Mouse (Mus musculus) heart, postnatal 0 days (tissue): Measurements from ENCODE around the gene Ggt5. TPM values are rescaled to one million over a fixed set of nuclear protein-coding genes. Genes with fewer than 3 reads are reported as not detected.
"Not testable (repeated sequence)": the region's sequence is repeated elsewhere in the genome, so short reads cannot be mapped to it uniquely, and the experiment has no call there.

ENCODE experiments used
- ATAC-seq: fragments of 200-750 bp; cut with Nextera tagmentation; 2 replicates; pipeline ENCODE4 v1.8.0; 2017; ENCODE audit warnings: low read depth, moderate number of reproducible peaks, moderate library complexity; ENCODE audit not compliant: insufficient read depth
- DNase-seq: peaks from one replicate; pipeline ENCODE4 v3.0.0-alpha.2; 2016; ENCODE audit warnings: low spot score
- H3K27ac ChIP-seq: fragments of 300-500 bp; sonication (generic); 2 replicates; pipeline ENCODE4 v1.5.1; 2014; ENCODE audit warnings: low read depth, mild to moderate bottlenecking
- H3K27me3 ChIP-seq: fragments of 300-500 bp; sonication (generic); 2 replicates; pipeline ENCODE4 v1.6.1; 2014; ENCODE audit warnings: low read length, mixed read lengths; ENCODE audit not compliant: control insufficient read depth, insufficient read depth
- H3K36me3 ChIP-seq: fragments of 300-500 bp; sonication (generic); replicated peaks from 2 replicates; pipeline ENCODE4 v1.6.1; 2014; ENCODE audit warnings: low read length, mixed read lengths; ENCODE audit not compliant: control insufficient read depth, insufficient read depth
- H3K4me1 ChIP-seq: fragments of 300-500 bp; sonication (generic); 2 replicates; pipeline ENCODE4 v1.6.1; 2014; ENCODE audit warnings: antibody characterized with exemption; ENCODE audit not compliant: control insufficient read depth, insufficient read depth
- H3K4me2 ChIP-seq: fragments of 300-500 bp; sonication (generic); 2 replicates; pipeline ENCODE4 v1.6.1; 2014; ENCODE audit warnings: low read depth, mild to moderate bottlenecking, low read length, moderate library complexity
- H3K4me3 ChIP-seq: fragments of 300-500 bp; sonication (generic); 2 replicates; pipeline ENCODE4 v1.5.1; 2014; ENCODE audit warnings: low read depth, low read length
- H3K9ac ChIP-seq: fragments of 300-500 bp; sonication (generic); replicated peaks from 2 replicates; pipeline ENCODE4 v1.6.1; 2014; ENCODE audit warnings: low read depth, low read length, mixed read lengths
- H3K9me3 ChIP-seq: fragments of 300-500 bp; sonication (generic); replicated peaks from 2 replicates; pipeline ENCODE4 v1.6.1; 2016; ENCODE audit warnings: low read length; ENCODE audit not compliant: control insufficient read depth
- CTCF ChIP-seq: IDR thresholded peaks from 2 replicates; pipeline ENCODE4 v1.5.1; 2016; ENCODE audit warnings: antibody characterized with exemption, control low read depth, low read depth
- EP300 ChIP-seq: IDR thresholded peaks from 2 replicates; pipeline ENCODE4 v1.6.1; 2016; ENCODE audit warnings: antibody characterized with exemption, low read depth
- WGBS: fragments of 180-500 bp; shearing (Covaris S2); extraction: QIAGEN DNeasy Blood & Tissue Kit; methylation state at CpG from one replicate; pipeline ENCODE4 v1.1.7; 2014; 5-methylcytosine and 5-hydroxymethylcytosine counted together
- polyA plus RNA-seq: library from polyadenylated mRNA; unstranded; fragments of >200 nt; fragmentation: Nextera tagmentation; extraction: Ambion mirVana; gene quantifications from 2 replicates; pipeline ENCODE4 v1.2.1, GENCODE M21; 2015
- total RNA-seq: library from RNA; depleted of rRNA; stranded (reverse); fragments of >200 nt; gene quantifications from 2 replicates; pipeline ENCODE4 v1.2.3, GENCODE M21; 2014; ENCODE audit warnings: low replicate concordance

Gene Ggt5
- total and polyA plus RNA-seq, 2 experiments from 2014 or later, result 6.7 to 53.4 TPM

DNA sequence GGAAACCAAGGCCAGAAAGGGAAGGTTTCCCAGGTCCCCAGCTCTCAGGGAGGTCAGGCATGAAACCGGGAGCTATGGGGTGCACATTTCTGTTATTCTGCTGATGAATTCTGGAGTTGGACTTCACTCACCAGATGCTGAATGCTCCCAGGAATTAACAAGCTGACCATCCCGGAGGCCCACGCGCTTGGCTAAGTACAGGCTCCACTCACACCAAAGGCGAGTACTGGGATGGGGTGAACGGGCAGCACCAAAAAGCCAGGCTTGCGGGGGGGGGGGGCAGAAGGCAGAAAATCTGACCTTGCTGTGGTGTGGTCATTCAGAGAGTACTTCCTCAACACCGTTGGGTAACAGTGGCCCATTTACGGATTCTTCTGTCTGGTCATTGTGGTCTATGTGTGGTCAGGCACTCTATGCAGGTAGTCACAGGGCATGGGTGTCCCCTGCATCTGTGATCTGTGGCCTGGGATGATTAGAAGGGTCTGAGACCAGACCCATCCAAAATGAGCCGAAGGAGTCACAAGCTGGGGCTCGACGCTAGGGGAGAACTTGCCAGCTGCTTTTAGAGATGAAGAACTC is 24.4 kb upstream of the Ggt5 start:
- WGBS, result 75% methylated on average over 12 of the region's 12 CpGs
- TF ChIP-seq CTCF (no peak), EP300 (no peak)
- H3K4me2 ChIP-seq, result no peak overlapping the region

GRCm38 (mm10) chr10:75565436-75565835 is 23.7 kb upstream of the Ggt5 start:
- Histone ChIP-seq H3K9ac (no peak overlapping the region), H3K27ac (no peak overlapping the region), H3K27me3 (peaks cover 22% of the 10 kb centered on the region), H3K36me3 (no peaks in the 10 kb centered on the region), H3K4me2 (no peak overlapping the region), H3K9me3 (no peaks in the 10 kb centered on the region), H3K4me3 (no peak overlapping the region), H3K4me1 (0 out of 2 replicates have a peak, but pooled peaks cover 1% of the 10 kb centered on the region)
- no peak for TF ChIP-seq CTCF
- TF ChIP-seq EP300, result no peak
- WGBS, result 51% methylated on average over 6 of the region's 6 CpGs
- no peak for ATAC-seq
- no peak for DNase-seq

More for the DNA sequence above, 24.4 kb upstream of the Ggt5 start:
- Histone ChIP-seq H3K27me3 (peaks cover 22% of the 10 kb centered on the region), H3K27ac (no peak overlapping the region), H3K9me3 (no peaks in the 10 kb centered on the region), H3K36me3 (no peaks in the 10 kb centered on the region), H3K9ac (no peak overlapping the region), H3K4me1 (0 out of 2 replicates have a peak, but pooled peaks cover 8% of the 10 kb centered on the region), H3K4me3 (no peak overlapping the region)
- DNase-seq (no peak), ATAC-seq (no peak)

DNA sequence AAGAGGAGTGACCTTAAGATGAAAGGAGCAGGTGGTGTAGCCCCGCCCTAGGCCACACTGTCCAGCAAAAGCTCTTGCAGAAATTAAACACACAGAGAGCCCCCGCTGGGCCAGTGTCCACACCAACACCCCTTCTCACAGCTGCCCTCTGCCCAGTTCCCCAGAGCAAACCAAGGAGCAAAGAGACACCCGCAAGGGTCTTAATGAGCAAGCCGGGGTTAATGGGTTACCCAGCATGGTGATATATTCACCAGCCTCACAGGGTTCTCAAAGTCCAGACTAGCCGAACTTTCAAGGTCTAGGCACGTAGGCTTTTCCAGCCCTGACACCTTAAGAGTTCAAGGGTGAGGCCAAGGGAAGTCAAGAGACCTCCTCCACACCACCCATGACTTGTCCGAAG is 23.2 kb upstream of the Ggt5 start:
- ATAC-seq, result no peak
- no peak overlapping the region for H3K9ac ChIP-seq
- H3K4me1 ChIP-seq, result no peaks in the 10 kb centered on the region
- no peak overlapping the region for H3K4me3 ChIP-seq
- no peaks in the 10 kb centered on the region for H3K9me3 ChIP-seq
- DNase-seq, result no peak
- no peak overlapping the region for H3K27ac ChIP-seq
- H3K36me3 ChIP-seq, result no peaks in the 10 kb centered on the region
- TF ChIP-seq EP300 (no peak), CTCF (no peak)
- WGBS, result 80% methylated on average over 7 of the region's 7 CpGs
- H3K4me2 ChIP-seq, result no peak overlapping the region
- H3K27me3 ChIP-seq, result peaks cover 17% of the 10 kb centered on the region

DNA sequence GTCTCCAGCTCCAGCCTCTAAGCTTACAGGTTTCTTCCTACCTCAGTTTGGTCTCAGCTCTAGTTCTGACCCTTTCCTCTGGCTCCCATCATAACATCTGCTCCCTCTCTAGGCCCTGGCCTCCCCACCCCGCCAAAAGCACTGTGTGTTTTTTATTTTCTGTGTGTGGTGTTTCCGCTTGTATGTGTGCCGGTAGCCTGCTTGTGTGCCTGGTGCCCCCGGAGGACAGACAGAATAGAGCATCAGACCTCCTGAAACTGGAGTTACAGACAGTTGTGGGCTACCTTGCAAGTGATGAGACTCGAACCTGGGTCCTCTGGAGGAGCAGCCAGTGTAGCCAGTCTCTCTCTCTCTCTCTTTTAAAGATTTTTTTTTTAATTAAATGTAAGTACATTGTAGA is 22.8 kb upstream of the Ggt5 start:
- WGBS, result 76% methylated on average over 5 of the region's 5 CpGs
- ATAC-seq (no peak), DNase-seq (no peak)
- TF ChIP-seq CTCF (no peak), EP300 (no peak)
- Histone ChIP-seq H3K27ac (no peak overlapping the region), H3K27me3 (peaks cover 13% of the 10 kb centered on the region), H3K36me3 (no peaks in the 10 kb centered on the region), H3K4me3 (no peak overlapping the region), H3K4me2 (no peak overlapping the region), H3K9ac (no peak overlapping the region), H3K4me1 (no peaks in the 10 kb centered on the region), H3K9me3 (no peaks in the 10 kb centered on the region)

DNA sequence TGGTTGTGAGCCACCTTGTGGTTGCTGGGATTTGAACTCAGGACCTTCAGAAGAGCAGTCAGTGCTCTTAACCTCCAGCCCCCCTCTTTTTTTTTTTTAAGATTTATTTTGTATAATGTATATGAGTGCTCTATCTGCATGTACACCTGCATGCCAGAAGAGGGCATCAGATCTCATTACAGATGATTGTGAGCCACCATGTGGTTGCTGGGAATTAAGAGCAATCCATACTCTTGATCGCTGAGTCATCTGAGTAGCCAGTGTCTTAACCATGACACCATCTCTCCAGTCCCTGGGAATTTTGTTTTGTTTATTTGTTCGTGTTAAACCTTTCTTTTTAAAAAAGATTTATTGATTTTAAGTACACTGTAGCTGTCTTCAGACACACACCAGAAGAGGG is 22.4 kb upstream of the Ggt5 start:
- not testable (repeated sequence) for DNase-seq, H3K27ac ChIP-seq, H3K4me3 ChIP-seq, ATAC-seq, H3K27me3 ChIP-seq, H3K4me1 ChIP-seq, H3K36me3 ChIP-seq, H3K9ac ChIP-seq, H3K4me2 ChIP-seq, H3K9me3 ChIP-seq
- WGBS, result 83% methylated on average over 2 of the region's 2 CpGs

- ATAC-seq (no peak), DNase-seq (no peak)
- H3K9ac ChIP-seq, result no peak overlapping the region
- whole genome bisulfite sequencing, result 31% methylated on average over 5 of the region's 5 CpGs
- H3K9me3 ChIP-seq, result no peaks in the 10 kb centered on the region
- H3K36me3 ChIP-seq, result no peaks in the 10 kb centered on the region
- no peak overlapping the region for H3K4me3 ChIP-seq
- no peak overlapping the region for H3K27ac ChIP-seq
- TF ChIP-seq EP300 (no peak), CTCF (no peak)
- no peak overlapping the region for H3K4me2 ChIP-seq
- H3K27me3 ChIP-seq, result peaks cover 7% of the 10 kb centered on the region; the same call in 1 of the 2 replicates
- no peaks in the 10 kb centered on the region for H3K4me1 ChIP-seq
These were observed 21.1 kb upstream of the Ggt5 start for GRCm38 (mm10) chr10:75568029-75568428.
